Mouse (Mus musculus) cerebellum, adult 2 months (tissue): Measurements from ENCODE around the gene Armh1.

Experiments used
- CTCF ChIP-seq: fragments of 200-500 bp; IDR thresholded peaks from 2 replicates; pipeline ENCODE4 v1.5.1; 2011; ENCODE audit warnings: low read depth, mild to moderate bottlenecking, control low read depth, low read length, moderate library complexity, borderline replicate concordance; ENCODE audit not compliant: insufficient read depth
- POLR2A ChIP-seq: fragments of 200-500 bp; IDR thresholded peaks from 2 replicates; pipeline ENCODE4 v1.6.1; 2011; ENCODE audit warnings: low read length, control low read depth, borderline replicate concordance; ENCODE audit not compliant: insufficient read depth

DNA sequence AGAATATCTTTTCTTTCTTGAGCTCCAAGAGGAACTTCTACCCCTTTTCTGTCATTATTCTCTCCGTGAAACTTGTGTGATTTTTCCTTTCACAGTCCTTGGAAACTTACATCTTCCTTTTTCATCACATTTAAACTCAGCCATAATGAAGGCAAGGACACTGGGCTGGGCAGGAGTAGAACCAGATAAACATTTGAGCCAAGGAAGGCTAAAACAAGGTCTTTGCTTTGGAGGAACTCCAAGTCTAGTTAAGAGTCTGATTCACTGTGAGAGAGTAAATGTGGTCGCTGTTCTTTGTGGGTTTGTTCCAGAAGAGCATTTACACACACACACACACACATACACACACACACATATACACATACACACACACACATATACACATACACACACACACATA is 39.8 kb upstream of the Armh1 start:
- TF ChIP-seq POLR2A, result no peak
- TF ChIP-seq CTCF, result no peak
